26 mouse cellular contexts compared by ENCODE assay signal in genomic region chr11:22826665-22827064, GRCm38 (mm10). TPM values are rescaled to one million over a fixed set of nuclear protein-coding genes. Genes with fewer than 3 reads are reported as not detected.
A peak's percentile ranks its signal among the peaks of the same experiment; 100 is the strongest.
DNase-seq lines count a peak whose midpoint lies in the region; ATAC-seq and TF ChIP-seq lines count a peak whose summit lies in the region.
"Had no signal": no experiment of that assay in that cellular context is flagged by ENCODE, and none has a peak within 500 bp of the region (broad histone marks: within the 10 kb centered on the region; RNA-seq: fewer than 3 reads in every experiment).

No protein-coding gene starts in this region.

- H3K4me3 ChIP-seq in midbrain, embryonic 11.5 days (ENCODE audit: low read depth, low read length) = no peak overlapping the region
- H3K4me3 ChIP-seq in midbrain, embryonic 16.5 days (ENCODE audit: low read depth, low read length) = no peak overlapping the region
- H3K4me3 ChIP-seq: embryonic facial prominence, embryonic 12.5 days; embryonic facial prominence, embryonic 15.5 days; gastrocnemius, adult 2 months; heart, embryonic 10.5 days; heart, embryonic 13.5 days had no signal

- DNase-seq in adrenal gland, postnatal 14 days = peak; percentile 6
- no peak for DNase-seq in adrenal gland, adult 2 months
- DNase-seq in midbrain, embryonic 11.5 days (ENCODE audit: low spot score, missing footprints) = peak; percentile 19
- peak; percentile 85 for DNase-seq in Patski (ENCODE audit: low read depth, low spot score)
- DNase-seq in layer of hippocampus, adult 11-12 months (ENCODE audit: low spot score) = no peak
- no peak for DNase-seq in gastrocnemius, postnatal 4 days (ENCODE audit: low spot score in 2 of 2)
- DNase-seq: adrenal gland, adult 8-10 months; adrenal gland, postnatal 36 days; B cell, adult 2 months; cerebellum, adult 2 months; cerebellum, adult 9-11 months; cerebellum, postnatal 25 days; forebrain, postnatal 0 days; gastrocnemius, adult 2 months; gastrocnemius, postnatal 14 days; heart, adult 18-20 months; heart, postnatal 14 days; heart, postnatal 4 days had no signal

- no peaks in the 10 kb centered on the region for H3K36me3 ChIP-seq in midbrain, embryonic 11.5 days (ENCODE audit: control insufficient read depth, insufficient read depth, low read length)
- no peaks in the 10 kb centered on the region for H3K36me3 ChIP-seq in midbrain, embryonic 16.5 days (ENCODE audit: control insufficient read depth, insufficient read depth, low read length)
- H3K36me3 ChIP-seq: embryonic facial prominence, embryonic 12.5 days; embryonic facial prominence, embryonic 15.5 days; heart, embryonic 10.5 days; heart, embryonic 13.5 days had no signal

- no peaks in the 10 kb centered on the region for H3K9me3 ChIP-seq in midbrain, embryonic 11.5 days (ENCODE audit: control insufficient read depth, low read length)
- no peaks in the 10 kb centered on the region for H3K9me3 ChIP-seq in midbrain, embryonic 16.5 days (replicated peaks; ENCODE audit: control insufficient read depth, low read length, poor library complexity, severe bottlenecking)
- H3K9me3 ChIP-seq: embryonic facial prominence, embryonic 12.5 days; embryonic facial prominence, embryonic 15.5 days; heart, embryonic 10.5 days; heart, embryonic 13.5 days had no signal

- H3K4me2 ChIP-seq in midbrain, embryonic 11.5 days = no peak overlapping the region
- H3K4me2 ChIP-seq in midbrain, embryonic 16.5 days (ENCODE audit: low read length) = no peak overlapping the region
- H3K4me2 ChIP-seq: embryonic facial prominence, embryonic 12.5 days; embryonic facial prominence, embryonic 15.5 days; heart, embryonic 13.5 days; hindbrain, embryonic 14.5 days had no signal

- no peak overlapping the region for H3K27ac ChIP-seq in midbrain, embryonic 11.5 days (ENCODE audit: low read depth, low read length)
- no peak overlapping the region for H3K27ac ChIP-seq in midbrain, embryonic 16.5 days (ENCODE audit: low read length)
- H3K27ac ChIP-seq: embryonic facial prominence, embryonic 12.5 days; embryonic facial prominence, embryonic 15.5 days; gastrocnemius, adult 2 months; heart, embryonic 10.5 days; heart, embryonic 13.5 days; hindbrain, embryonic 14.5 days; hindbrain, postnatal 0 days had no signal

- H3K9ac ChIP-seq in midbrain, embryonic 11.5 days (ENCODE audit: low read length) = no peak overlapping the region
- no peak overlapping the region for H3K9ac ChIP-seq in midbrain, embryonic 16.5 days (ENCODE audit: low read depth, low read length)
- H3K9ac ChIP-seq: embryonic facial prominence, embryonic 12.5 days; embryonic facial prominence, embryonic 15.5 days; forebrain, postnatal 0 days; heart, embryonic 13.5 days; hindbrain, embryonic 14.5 days had no signal

- 92% methylated on average over 6 of the region's 6 CpGs for WGBS in midbrain, embryonic 11.5 days
- 88% methylated on average over 6 of the region's 6 CpGs for WGBS in midbrain, embryonic 16.5 days

- TF ChIP-seq CTCF in Patski (IDR thresholded peaks at IDR 0.05) = no peak

- in situ Hi-C loops in Patski (cut with MboI; ENCODE audit: low pct_unique_long_range_greater_than_20kb) = no loop called here

- ATAC-seq in midbrain, embryonic 11.5 days (ENCODE audit: low FRiP score) = no peak
- no peak for ATAC-seq in midbrain, embryonic 16.5 days
- peak; percentile 68 for ATAC-seq in Patski
- ATAC-seq: forebrain, embryonic 14.5 days; forebrain, postnatal 0 days; hindbrain, postnatal 0 days had no signal

- POLR2A ChIA-PET in Patski (lab: Charles Lee) = no interaction called here

- H3K27me3 ChIP-seq in midbrain, embryonic 11.5 days (ENCODE audit: control insufficient read depth, insufficient read depth, low read length) = no peaks in the 10 kb centered on the region
- no peaks in the 10 kb centered on the region for H3K27me3 ChIP-seq in midbrain, embryonic 16.5 days (ENCODE audit: control insufficient read depth, insufficient read depth, low read depth, low read length)
- no peaks in the 10 kb centered on the region for H3K27me3 ChIP-seq in Patski
- H3K27me3 ChIP-seq: embryonic facial prominence, embryonic 12.5 days; embryonic facial prominence, embryonic 15.5 days; heart, embryonic 13.5 days had no signal

- CTCF ChIA-PET in Patski (lab: Charles Lee) = interaction anchor here (1.0 kb wide), 1 partner anchor 25 kb away, joined by 3 read pairs; no protein-coding TSS in a partner anchor

- H3K4me1 ChIP-seq in midbrain, embryonic 11.5 days (ENCODE audit: control insufficient read depth, insufficient read depth, low read length) = no peaks in the 10 kb centered on the region; the same call in 1 of the 2 replicates
- no peaks in the 10 kb centered on the region for H3K4me1 ChIP-seq in midbrain, embryonic 16.5 days (ENCODE audit: control insufficient read depth, insufficient read depth, low read length)
- H3K4me1 ChIP-seq: embryonic facial prominence, embryonic 12.5 days had no signal

RNA-seq across cellular contexts. Expression of gene B3gnt2, which starts 34.1 kb away (rescaled TPM):
- 43.9 and 46.6 TPM in 2 replicates for total RNA-seq in adrenal gland, postnatal 14 days (2021)
- total RNA-seq in adrenal gland, adult 2 months (2021) = 10 to 100 TPM; 47.6 to 64.7 TPM
- 37.7 and 54.5 TPM in 2 replicates for polyA plus RNA-seq in adrenal gland, adult 2 months (2012; rRNA removed)
- polyA plus RNA-seq in midbrain, embryonic 11.5 days (2014; fragmentation: Nextera tagmentation; extraction: Ambion mirVana) = 1.8 and 1.9 TPM in 2 replicates
- 1.6 and 3.5 TPM in 2 replicates for polyA plus RNA-seq in midbrain, embryonic 16.5 days (2015; fragmentation: Nextera tagmentation; extraction: Ambion mirVana)
- polyA plus RNA-seq in Patski (2021) = 20.3 TPM
- total RNA-seq in gastrocnemius, postnatal 4 days (2021) = 1 to 10 TPM; 6.3 to 8.8 TPM

Comparison
In these comparisons a context has a peak if more than half of its experiments do, and no peak if none do; other contexts are left out.
1. DNase-seq: peak in adrenal gland, postnatal 14 days (single experiment), midbrain, embryonic 11.5 days (single experiment) and Patski (single experiment); none in adrenal gland, adult 2 months (single experiment), layer of hippocampus, adult 11-12 months (single experiment) and gastrocnemius, postnatal 4 days (0 of 2).